Mouse (Mus musculus): ENCODE results near the gene AU021092. TPM values are rescaled to one million over a fixed set of nuclear protein-coding genes. Genes with fewer than 3 reads are reported as not detected.

Gene AU021092
- 13.0 and 14.2 TPM in 2 replicates for polyA plus RNA-seq (2014; fragmentation: Nextera tagmentation; extraction: Ambion mirVana)

DNA sequence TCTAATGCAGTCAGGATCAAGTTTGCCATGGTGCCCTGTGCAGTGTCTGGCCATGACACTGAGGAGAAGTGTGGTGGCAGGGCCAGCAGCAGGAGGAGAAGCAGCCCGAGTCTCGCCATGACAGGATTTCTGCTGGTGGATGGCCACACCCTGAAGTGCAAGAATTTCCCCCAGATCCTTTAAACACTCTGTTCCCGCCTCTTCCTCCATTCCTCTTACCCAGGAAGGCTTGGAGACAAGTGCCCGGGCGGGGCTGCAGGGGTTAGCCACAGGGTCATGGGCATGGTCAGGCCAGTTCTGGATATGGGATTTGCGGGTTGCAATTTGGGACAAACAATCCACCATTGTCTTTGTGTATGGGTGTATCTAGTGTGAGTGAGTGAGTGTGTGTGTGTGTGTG, at the start of gene AU021092:
Gene AU021092, minus strand, starts transcription at position 160 of the 400 bp plus-strand sequence.
- H3K27ac ChIP-seq (ENCODE audit: low read depth, low read length): no peak within 1 kb of the TSS
- WGBS: 79% methylated on average over 6 of the region's 6 CpGs
- no peak within 1 kb of the TSS for H3K4me2 ChIP-seq (ENCODE audit: low read depth, low read length)
- ATAC-seq (ENCODE audit: low read depth): no peak
- H3K36me3 ChIP-seq (ENCODE audit: control insufficient read depth, insufficient read depth, low read length): no peaks in the 10 kb centered on the region
- no peaks in the 10 kb centered on the region for H3K9me3 ChIP-seq (ENCODE audit: control insufficient read depth, low read length)
- H3K9ac ChIP-seq (replicated peaks; ENCODE audit: low read depth, low read length): no peak within 1 kb of the TSS
- H3K27me3 ChIP-seq (ENCODE audit: control insufficient read depth, insufficient read depth, low read length): no peaks in the 10 kb centered on the region
- H3K4me3 ChIP-seq (ENCODE audit: low read depth, low read length): no peak within 1 kb of the TSS
- no peaks in the 10 kb centered on the region for H3K4me1 ChIP-seq (ENCODE audit: control insufficient read depth, insufficient read depth, low read length)

DNA sequence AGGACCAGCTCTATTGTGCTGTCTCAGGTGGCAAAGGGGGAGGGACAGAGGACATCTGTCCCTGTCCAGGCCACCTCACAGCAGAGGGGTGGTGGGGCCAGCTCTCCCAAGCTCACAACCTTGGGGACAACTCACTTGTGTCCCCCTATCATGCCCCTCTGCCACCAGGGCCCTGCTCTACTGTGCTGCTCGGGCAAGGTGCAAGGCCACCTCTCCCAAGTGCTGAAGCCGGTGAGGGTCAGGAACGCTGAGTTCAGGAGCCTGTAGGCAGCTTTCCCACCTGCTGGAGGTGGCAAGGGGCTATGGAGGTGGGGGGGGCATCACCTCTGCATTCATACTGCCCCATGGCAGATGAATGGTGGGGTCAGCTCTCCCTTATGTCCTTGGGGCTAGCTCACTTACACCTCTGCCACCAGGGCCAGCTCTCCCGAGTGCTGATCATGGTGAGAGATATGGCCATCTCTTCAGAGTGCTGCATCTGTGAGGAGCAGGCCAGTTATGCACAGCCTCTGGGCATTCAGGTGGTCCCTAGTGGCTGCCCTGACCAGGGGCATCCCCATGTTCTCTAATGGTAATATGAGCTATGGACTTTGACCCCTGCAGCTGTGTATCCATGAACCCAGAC, 49.4 kb upstream of the AU021092 start:
- H3K4me3 ChIP-seq (ENCODE audit: low read depth, low read length): no peak overlapping the region
- H3K9ac ChIP-seq (replicated peaks; ENCODE audit: low read depth, low read length): no peak overlapping the region
- H3K4me2 ChIP-seq (ENCODE audit: low read depth, low read length): no peak overlapping the region
- H3K4me1 ChIP-seq (ENCODE audit: control insufficient read depth, insufficient read depth, low read length): no peaks in the 10 kb centered on the region
- no peak overlapping the region for H3K27ac ChIP-seq (ENCODE audit: low read depth, low read length)
- H3K27me3 ChIP-seq (ENCODE audit: control insufficient read depth, insufficient read depth, low read length): no peaks in the 10 kb centered on the region
- 83% methylated on average over 4 of the region's 4 CpGs for WGBS
- no peak for ATAC-seq (ENCODE audit: low read depth)
- no peaks in the 10 kb centered on the region for H3K9me3 ChIP-seq (ENCODE audit: control insufficient read depth, low read length)
- no peaks in the 10 kb centered on the region for H3K36me3 ChIP-seq (ENCODE audit: control insufficient read depth, insufficient read depth, low read length)

DNA sequence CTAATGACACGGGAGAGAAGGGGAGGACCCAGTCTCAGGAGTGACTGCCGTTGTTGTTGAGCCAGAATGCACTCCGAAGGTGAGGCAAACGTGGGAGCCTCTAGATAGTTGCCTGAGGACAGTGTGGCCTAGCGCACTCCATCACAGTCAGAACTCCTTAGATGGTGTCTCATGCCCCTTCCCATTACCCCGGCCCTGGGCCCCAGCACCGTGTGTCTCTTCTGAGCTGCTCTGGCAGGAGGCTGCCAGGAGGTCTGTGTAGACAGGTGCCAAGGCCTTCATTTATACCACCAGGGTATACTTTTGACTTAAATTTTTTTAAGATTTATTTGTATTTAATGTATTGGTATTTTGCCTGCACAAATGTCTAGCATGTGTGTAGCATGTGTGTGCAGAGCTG, 41.8 kb upstream of the AU021092 start:
- no peak for ATAC-seq (ENCODE audit: low read depth)
- Histone ChIP-seq H3K27me3 (ENCODE audit: control insufficient read depth, insufficient read depth, low read length) (no peaks in the 10 kb centered on the region), H3K27ac (ENCODE audit: low read depth, low read length) (no peak overlapping the region), H3K4me3 (ENCODE audit: low read depth, low read length) (no peak overlapping the region), H3K4me1 (ENCODE audit: control insufficient read depth, insufficient read depth, low read length) (no peaks in the 10 kb centered on the region), H3K4me2 (ENCODE audit: low read depth, low read length) (no peak overlapping the region), H3K9me3 (ENCODE audit: control insufficient read depth, low read length) (peaks cover 4% of the 10 kb centered on the region; the same call in 1 of the 2 replicates), H3K9ac (replicated peaks; ENCODE audit: low read depth, low read length) (no peak overlapping the region), H3K36me3 (ENCODE audit: control insufficient read depth, insufficient read depth, low read length) (no peaks in the 10 kb centered on the region)
- 83% methylated on average over 7 of the region's 7 CpGs for WGBS

DNA sequence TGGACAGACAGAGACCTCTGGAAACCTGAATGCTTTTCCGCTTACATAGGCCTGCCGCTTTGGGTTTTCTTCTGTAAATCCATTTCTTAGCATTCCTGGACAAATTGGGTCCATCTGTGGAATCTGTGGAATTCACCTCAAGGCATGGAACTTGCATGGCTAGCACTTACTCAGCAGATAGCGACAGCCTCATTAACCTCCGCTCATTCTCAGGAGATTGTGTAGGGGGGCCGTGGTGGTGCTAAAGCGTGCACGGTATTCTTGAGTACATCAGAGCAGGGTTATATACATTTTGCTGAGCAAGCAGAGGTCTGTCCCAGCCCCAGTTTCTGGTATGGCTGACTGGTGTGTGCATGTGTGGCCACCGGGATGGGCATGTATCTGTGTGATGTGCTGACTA, 41.1 kb upstream of the AU021092 start:
- H3K9ac ChIP-seq (replicated peaks; ENCODE audit: low read depth, low read length): no peak overlapping the region
- ATAC-seq (ENCODE audit: low read depth): no peak
- H3K27me3 ChIP-seq (ENCODE audit: control insufficient read depth, insufficient read depth, low read length): no peaks in the 10 kb centered on the region
- no peak overlapping the region for H3K4me2 ChIP-seq (ENCODE audit: low read depth, low read length)
- 84% methylated on average over 8 of the region's 8 CpGs for WGBS
- H3K9me3 ChIP-seq (ENCODE audit: control insufficient read depth, low read length): peaks cover 4% of the 10 kb centered on the region; the same call in 1 of the 2 replicates
- no peaks in the 10 kb centered on the region for H3K4me1 ChIP-seq (ENCODE audit: control insufficient read depth, insufficient read depth, low read length)
- H3K27ac ChIP-seq (ENCODE audit: low read depth, low read length): no peak overlapping the region
- H3K36me3 ChIP-seq (ENCODE audit: control insufficient read depth, insufficient read depth, low read length): no peaks in the 10 kb centered on the region
- no peak overlapping the region for H3K4me3 ChIP-seq (ENCODE audit: low read depth, low read length)

DNA sequence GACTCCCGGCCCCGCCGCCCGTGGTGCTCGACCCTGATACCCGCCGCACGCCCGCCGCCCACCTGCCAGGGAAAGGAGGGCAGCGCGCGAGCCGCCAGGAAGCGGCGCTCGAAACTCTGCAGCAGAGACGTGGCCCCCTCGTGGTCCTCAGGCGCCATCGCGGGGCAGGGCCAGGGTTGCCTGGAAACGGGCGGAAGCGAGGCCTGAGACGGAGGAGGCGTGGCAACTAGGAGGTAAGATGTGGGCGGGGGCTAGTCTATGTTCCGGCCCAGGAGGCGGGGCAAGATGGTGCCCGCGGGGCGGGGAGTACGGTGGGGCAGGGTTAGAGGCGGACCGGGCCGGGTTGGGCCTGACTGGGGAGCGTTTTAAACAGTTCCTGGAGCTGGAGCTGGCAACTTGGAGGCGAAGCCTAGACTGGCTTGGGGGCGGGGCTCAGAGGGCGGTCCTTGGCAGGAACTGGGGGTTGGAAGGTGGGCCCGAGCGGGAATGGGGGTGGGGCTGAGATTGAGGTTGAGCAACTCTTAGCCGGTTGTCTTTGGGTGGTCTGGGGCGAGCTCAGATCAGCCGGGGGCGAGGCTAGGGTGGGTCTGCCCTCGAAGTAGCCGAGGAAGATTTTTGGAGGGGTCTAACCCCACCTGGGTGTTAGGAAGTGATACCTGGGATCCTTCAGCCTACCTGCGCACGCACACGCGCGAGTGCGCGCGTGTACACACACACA, 33.8 kb upstream of the AU021092 start, which contains the start of gene Eef2kmt:
Gene Eef2kmt, minus strand, starts transcription at position 205 of the 718 bp plus-strand sequence.
- H3K9ac ChIP-seq (replicated peaks; ENCODE audit: low read depth, low read length): peak within 1 kb of the TSS; percentile 41
- peak; percentile 97 for ATAC-seq (ENCODE audit: low read depth)
- H3K4me1 ChIP-seq (ENCODE audit: control insufficient read depth, insufficient read depth, low read length): peaks cover 8% of the 10 kb centered on the region; the same call in 1 of the 2 replicates
- H3K27me3 ChIP-seq (ENCODE audit: control insufficient read depth, insufficient read depth, low read length): no peaks in the 10 kb centered on the region
- 2% methylated on average over 57 of the region's 57 CpGs for WGBS
- peak within 1 kb of the TSS; percentile 49 for H3K4me3 ChIP-seq (ENCODE audit: low read depth, low read length)
- H3K4me2 ChIP-seq (ENCODE audit: low read depth, low read length): peak within 1 kb of the TSS; percentile 75
- no peaks in the 10 kb centered on the region for H3K36me3 ChIP-seq (ENCODE audit: control insufficient read depth, insufficient read depth, low read length)
- H3K9me3 ChIP-seq (ENCODE audit: control insufficient read depth, low read length): no peaks in the 10 kb centered on the region
- no peak within 1 kb of the TSS for H3K27ac ChIP-seq (ENCODE audit: low read depth, low read length)

DNA sequence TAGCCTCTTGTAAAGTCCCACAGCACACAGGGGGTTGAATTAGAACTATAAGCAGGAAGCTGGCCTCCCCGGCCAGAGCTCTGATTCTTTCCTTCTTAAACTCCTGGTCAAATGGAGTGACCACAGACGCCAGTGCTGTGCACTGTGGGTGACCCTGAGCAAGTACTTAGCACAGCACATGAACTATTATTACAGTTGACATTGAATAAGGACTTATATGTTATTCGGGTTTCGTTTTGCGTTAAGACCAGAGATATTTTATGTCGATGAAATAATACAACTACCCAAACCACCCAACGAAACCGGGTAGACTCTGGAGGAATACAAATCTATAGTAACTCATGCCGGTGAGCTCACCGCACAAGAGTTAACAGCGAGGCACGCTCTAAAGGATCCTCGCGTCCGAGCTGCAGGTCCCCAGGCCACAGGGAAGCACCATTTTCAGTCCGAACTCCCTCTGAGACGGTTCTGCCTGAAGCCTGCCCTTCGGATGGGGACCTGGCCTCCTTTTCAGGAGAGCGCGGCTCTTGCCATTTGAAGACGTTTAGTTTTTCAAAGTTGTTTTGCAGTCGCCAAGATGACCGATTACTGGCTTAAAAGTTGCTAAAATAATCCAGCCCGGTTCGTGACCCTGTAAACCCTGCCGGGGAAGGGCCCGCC, 33.1 kb upstream of the AU021092 start:
- peak overlapping the region; percentile 37 for H3K9ac ChIP-seq (replicated peaks; ENCODE audit: low read depth, low read length)
- peak overlapping the region; percentile 75 for H3K4me2 ChIP-seq (ENCODE audit: low read depth, low read length)
- H3K4me3 ChIP-seq (ENCODE audit: low read depth, low read length): peak overlapping the region; percentile 49
- 2% methylated on average over 27 of the region's 27 CpGs for WGBS
- no peaks in the 10 kb centered on the region for H3K36me3 ChIP-seq (ENCODE audit: control insufficient read depth, insufficient read depth, low read length)
- peaks cover 8% of the 10 kb centered on the region; the same call in 1 of the 2 replicates for H3K4me1 ChIP-seq (ENCODE audit: control insufficient read depth, insufficient read depth, low read length)
- no peak overlapping the region for H3K27ac ChIP-seq (ENCODE audit: low read depth, low read length)
- 0 out of 2 replicates have a peak, but pooled peaks have one; percentile 6 for ATAC-seq (ENCODE audit: low read depth)
- H3K9me3 ChIP-seq (ENCODE audit: control insufficient read depth, low read length): no peaks in the 10 kb centered on the region
- H3K27me3 ChIP-seq (ENCODE audit: control insufficient read depth, insufficient read depth, low read length): no peaks in the 10 kb centered on the region

DNA sequence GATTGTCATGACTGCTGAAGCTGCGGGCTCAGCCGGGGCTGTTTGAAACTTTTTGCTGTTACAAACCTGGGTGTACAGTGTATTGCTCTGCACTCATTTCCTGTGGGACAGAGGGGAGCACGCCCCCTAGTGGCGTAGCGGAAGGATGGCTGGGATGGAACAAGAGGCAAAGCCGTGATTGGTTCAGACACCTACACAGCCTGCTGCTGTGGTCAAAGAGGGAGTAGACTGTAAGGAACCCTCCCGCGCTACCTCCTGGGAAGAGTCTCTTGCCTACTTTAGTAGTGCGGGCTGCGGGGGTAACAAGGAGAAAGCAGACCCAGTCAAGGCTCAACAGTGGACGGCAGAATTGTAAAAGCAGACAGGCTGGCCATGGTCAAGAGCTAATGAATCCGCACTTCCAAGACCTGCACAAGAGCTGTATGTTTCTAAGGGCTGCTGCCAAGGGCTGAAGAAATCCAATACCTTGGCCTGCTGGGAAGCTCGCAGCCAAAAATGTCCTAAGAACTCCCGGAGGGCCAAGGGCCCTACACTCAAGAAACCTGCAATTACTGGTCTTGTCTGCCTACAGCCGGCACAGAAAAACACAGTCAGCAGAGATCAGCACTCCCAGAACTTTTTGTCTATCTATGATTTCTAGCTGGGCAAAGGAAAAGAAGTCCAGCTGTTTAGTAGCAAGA, 32.4 kb upstream of the AU021092 start:
- H3K27ac ChIP-seq (ENCODE audit: low read depth, low read length): no peak overlapping the region
- H3K4me3 ChIP-seq (ENCODE audit: low read depth, low read length): peak overlapping the region; percentile 49

DNA sequence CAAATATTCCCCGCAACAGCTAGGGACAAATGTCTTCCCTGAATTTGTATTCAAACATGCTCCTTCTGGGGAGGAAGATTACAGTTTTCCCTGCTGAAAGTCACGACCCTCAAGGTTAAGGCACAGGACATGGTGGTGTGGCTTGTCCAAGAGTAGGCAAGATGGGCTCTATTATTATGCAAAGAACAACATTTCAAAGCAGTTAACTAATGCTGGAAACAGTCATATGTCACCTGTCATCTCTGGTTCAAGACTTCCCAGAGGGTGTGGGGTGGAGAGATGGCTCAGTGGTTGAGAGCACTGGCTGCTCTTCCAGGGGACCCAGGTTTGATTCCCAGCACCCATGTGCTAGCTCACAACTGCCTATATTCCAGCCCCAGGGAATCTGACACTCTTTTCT, 30.2 kb upstream of the AU021092 start:
- Histone ChIP-seq H3K9ac (replicated peaks; ENCODE audit: low read depth, low read length) (no peak overlapping the region), H3K4me1 (ENCODE audit: control insufficient read depth, insufficient read depth, low read length) (peaks cover 8% of the 10 kb centered on the region; the same call in 1 of the 2 replicates), H3K9me3 (ENCODE audit: control insufficient read depth, low read length) (no peaks in the 10 kb centered on the region), H3K4me2 (ENCODE audit: low read depth, low read length) (no peak overlapping the region), H3K4me3 (ENCODE audit: low read depth, low read length) (no peak overlapping the region), H3K27ac (ENCODE audit: low read depth, low read length) (no peak overlapping the region), H3K36me3 (ENCODE audit: control insufficient read depth, insufficient read depth, low read length) (peaks cover 3% of the 10 kb centered on the region; the same call in 1 of the 2 replicates), H3K27me3 (ENCODE audit: control insufficient read depth, insufficient read depth, low read length) (no peaks in the 10 kb centered on the region)
- WGBS: 95% methylated on average over 2 of the region's 2 CpGs
- ATAC-seq (ENCODE audit: low read depth): no peak

More for the DNA sequence above, 32.4 kb upstream of the AU021092 start:
- ATAC-seq (ENCODE audit: low read depth): peak; percentile 28; the same call in 1 of the 2 replicates
- no peaks in the 10 kb centered on the region for H3K27me3 ChIP-seq (ENCODE audit: control insufficient read depth, insufficient read depth, low read length)
- H3K36me3 ChIP-seq (ENCODE audit: control insufficient read depth, insufficient read depth, low read length): no peaks in the 10 kb centered on the region
- no peak overlapping the region for H3K9ac ChIP-seq (replicated peaks; ENCODE audit: low read depth, low read length)
- no peaks in the 10 kb centered on the region for H3K9me3 ChIP-seq (ENCODE audit: control insufficient read depth, low read length)
- peak overlapping the region; percentile 75 for H3K4me2 ChIP-seq (ENCODE audit: low read depth, low read length)
- H3K4me1 ChIP-seq (ENCODE audit: control insufficient read depth, insufficient read depth, low read length): peaks cover 8% of the 10 kb centered on the region; the same call in 1 of the 2 replicates
- 5% methylated on average over 15 of the region's 15 CpGs for WGBS

All from neural tube, embryonic 14.5 days (tissue).